Mouse (Mus musculus) v-Abl transformed pro-B cells (cell line): ENCODE data around the gene Gfra4.

Source experiments
- in situ Hi-C, 2 experiments: fragments of 400-800 bp; cut with MboI; formaldehyde crosslinking; loops; one replicate each; pipeline ENCODE4 v1.15.1; 2025; ENCODE audit not compliant: unreplicated experiment in 2 of 2

Gene Gfra4

GRCm38 (mm10) chr2:131042988-131043387 lies at the start of gene Gfra4:
TSS of gene Gfra4 (minus strand) at chr2:131043088.
- in situ Hi-C loops, result no loop called here

DNA sequence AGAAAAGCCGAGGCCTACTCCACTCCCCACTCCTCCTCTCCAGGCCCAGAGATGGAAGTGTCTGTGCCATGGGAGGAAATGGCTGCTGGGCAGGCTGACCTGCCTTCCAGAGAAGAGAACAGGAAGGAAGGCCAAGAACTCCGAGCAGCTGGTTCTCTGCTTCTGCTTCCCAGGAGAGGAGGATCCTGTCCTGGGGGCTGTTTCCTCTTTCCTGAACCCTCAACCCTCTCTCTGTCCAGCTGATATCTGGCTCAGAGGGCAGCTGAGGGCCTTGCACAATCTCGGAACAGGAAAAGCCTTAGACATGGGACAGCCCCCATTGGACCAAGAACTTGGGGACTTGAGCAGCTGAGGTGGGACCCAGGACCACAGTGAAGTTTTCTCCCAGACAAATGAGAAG lies 48.0 kb upstream of the Gfra4 start:
- in situ Hi-C loops, result loop anchor here (5.0 to 25.0 kb wide), 5 partner anchors 56 to 446 kb away; no protein-coding TSS in a partner anchor

GRCm38 (mm10) chr2:131089634-131090033 lies 46.7 kb upstream of the Gfra4 start:
- in situ Hi-C loops, result loop anchor here (5.0 to 25.0 kb wide), 5 partner anchors 58 to 448 kb away; no protein-coding TSS in a partner anchor

- in situ Hi-C loops, result loop anchor here in 1 of 2 experiments (25.0 kb wide), 1 partner anchor 449 kb away; no protein-coding TSS in a partner anchor
Measured at GRCm38 (mm10) chr2:131088581-131088980, 45.7 kb upstream of the Gfra4 start.

- in situ Hi-C loops, result loop anchor here in 1 of 2 experiments (25.0 kb wide), 1 partner anchor 450 kb away; no protein-coding TSS in a partner anchor
Measured at GRCm38 (mm10) chr2:131086667-131087390, 43.9 kb upstream of the Gfra4 start, which contains the start of gene Siglec1. TSS of gene Siglec1 (minus strand) at chr2:131086765.

- in situ Hi-C loops, result loop anchor here in 1 of 2 experiments (25.0 kb wide), 1 partner anchor 453 kb away; no protein-coding TSS in a partner anchor
Measured at GRCm38 (mm10) chr2:131084206-131084605, 41.3 kb upstream of the Gfra4 start.

GRCm38 (mm10) chr2:131080507-131080906 lies 37.6 kb upstream of the Gfra4 start:
- in situ Hi-C loops, result loop anchor here in 1 of 2 experiments (25.0 kb wide), 1 partner anchor 457 kb away; no protein-coding TSS in a partner anchor

DNA sequence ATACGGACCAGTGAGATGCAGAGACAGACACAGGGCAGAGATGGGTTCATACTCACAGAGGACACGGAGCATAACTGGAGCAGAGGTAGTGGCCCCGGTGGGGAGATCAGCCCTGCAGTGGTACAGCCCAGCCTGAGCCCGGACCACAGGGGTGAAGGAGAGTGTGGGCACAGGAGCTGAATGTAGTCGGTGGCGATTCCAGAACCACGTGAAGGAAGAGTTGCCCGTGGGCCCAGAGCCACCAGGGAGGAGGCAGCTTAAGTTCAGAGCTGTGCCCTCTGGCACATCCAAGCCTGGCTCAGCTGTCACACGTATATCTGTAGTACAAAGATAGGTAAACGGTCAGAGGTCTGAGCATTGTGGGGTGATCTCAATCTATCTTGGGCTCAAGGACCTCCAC lies 29.6 kb upstream of the Gfra4 start:
- in situ Hi-C loops, result no loop called here

DNA sequence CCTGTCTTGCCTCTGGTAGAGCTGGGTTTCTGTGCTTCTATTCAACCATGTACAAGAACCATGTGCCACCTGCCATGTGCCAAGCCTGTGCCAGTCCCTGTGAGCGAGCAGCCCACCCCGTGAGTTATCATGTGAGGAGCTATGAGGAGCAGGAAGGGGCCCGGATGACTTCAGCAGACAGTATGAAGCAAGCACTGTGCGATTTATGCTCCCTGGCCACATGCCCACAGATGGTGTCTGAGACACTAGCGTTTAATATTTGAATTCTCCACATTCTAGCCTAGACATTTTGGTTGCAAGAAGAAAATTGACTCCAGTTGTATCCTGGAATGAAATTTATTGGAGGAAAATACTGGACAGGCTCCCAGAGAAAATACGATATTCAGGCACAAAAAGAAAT lies 24.6 kb upstream of the Gfra4 start:
- in situ Hi-C loops, result no loop called here

DNA sequence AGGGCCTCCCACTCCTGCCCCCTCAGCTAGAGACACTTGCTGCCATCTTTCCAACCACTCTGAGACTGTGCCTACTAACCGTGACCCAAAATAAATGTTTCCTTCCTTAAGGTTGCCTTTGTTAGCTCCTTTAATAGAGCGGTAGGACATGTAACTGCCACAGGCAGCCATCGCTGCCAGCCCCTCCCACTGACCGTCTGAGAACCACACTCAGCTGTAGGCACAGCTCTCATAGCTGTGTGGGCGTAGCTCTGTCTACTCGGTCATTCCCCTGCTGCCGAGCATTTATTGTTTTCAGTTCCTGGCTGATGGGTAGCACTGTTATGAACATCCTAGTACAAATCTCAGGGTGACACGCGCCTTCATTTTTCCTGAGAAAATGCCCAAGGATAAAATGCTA lies 23.5 kb upstream of the Gfra4 start:
- in situ Hi-C loops, result no loop called here

DNA sequence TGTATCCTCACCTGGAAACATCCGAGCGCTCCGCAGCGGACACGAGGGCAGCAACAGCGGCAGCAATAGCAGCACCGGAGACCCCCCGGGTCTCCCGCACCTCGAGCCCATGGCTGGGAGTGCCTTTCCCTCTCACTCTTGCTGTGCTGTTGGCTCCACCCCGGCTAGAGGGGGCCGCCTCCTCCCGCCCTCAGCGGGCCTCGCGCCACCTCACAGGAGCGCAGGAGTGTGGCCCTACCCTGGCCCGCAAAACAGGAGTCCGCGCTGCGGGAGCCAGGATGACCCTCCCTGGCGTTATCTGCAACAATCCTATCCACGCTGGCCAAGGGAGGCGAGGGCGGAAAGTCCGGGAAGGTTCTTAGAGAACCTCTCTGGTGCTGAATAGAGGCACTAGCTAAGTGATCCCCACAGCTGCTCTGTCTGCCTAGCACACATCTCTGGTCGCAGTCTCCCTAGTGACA lies 20.5 kb upstream of the Gfra4 start, which contains the start of gene Adam33:
Gene Adam33, minus strand, starts transcription at position 411 of the 461 bp plus-strand sequence.
- in situ Hi-C loops, result no loop called here

DNA sequence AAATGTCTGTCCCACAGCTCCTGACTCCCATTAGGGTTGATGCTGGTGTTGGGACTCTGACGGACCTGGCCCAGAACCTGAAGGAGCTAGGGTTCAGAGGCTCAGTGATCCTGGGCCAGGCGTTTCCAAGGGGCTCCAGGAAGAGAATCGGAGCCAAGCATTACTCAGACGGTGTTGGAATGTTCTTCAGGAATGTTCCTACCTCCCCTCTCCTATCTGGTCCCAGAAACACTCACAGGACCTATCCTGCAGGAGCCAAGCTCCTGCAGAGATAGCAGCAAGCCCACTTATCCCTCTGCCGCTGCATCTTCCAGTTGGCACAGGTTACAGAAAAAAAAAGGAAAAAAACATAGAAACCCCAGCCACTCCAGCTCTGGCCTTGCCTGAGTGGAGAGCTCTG lies 18.7 kb upstream of the Gfra4 start:
- in situ Hi-C loops, result no loop called here

- in situ Hi-C loops, result no loop called here
Measured at GRCm38 (mm10) chr2:131060784-131061183, 17.9 kb upstream of the Gfra4 start.

- in situ Hi-C loops, result loop anchor here (10.0 kb wide), 2 partner anchors 195 to 355 kb away; no protein-coding TSS in a partner anchor
Measured at GRCm38 (mm10) chr2:131059781-131060540, 17.1 kb upstream of the Gfra4 start.

- in situ Hi-C loops, result loop anchor here (10.0 kb wide), 2 partner anchors 195 to 355 kb away; no protein-coding TSS in a partner anchor
Measured at GRCm38 (mm10) chr2:131059377-131059776, 16.5 kb upstream of the Gfra4 start.

GRCm38 (mm10) chr2:131058672-131059071 lies 15.8 kb upstream of the Gfra4 start:
- in situ Hi-C loops, result loop anchor here (10.0 kb wide), 2 partner anchors 196 to 356 kb away; no protein-coding TSS in a partner anchor

DNA sequence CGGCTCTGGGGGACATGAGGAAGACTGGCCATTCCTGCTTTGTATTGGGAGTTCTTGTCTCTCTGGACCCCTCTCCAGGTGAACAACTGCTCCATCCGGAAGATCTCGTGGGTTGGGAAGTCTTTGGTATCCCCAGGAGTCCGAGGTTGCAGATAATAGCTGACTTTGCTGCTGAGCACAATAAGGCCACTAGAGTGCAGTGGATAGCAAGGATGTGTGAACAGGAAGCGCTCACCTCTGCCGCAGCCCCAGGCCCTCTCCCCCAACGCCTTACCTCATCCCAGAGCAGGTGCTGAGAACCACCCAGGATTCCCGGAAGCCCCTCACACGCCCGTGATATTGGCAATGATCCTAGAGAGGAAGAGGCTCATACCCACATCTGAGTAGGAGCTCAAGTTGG lies 13.3 kb upstream of the Gfra4 start:
- in situ Hi-C loops, result loop anchor here (10.0 kb wide), 2 partner anchors 199 to 359 kb away; no protein-coding TSS in a partner anchor

DNA sequence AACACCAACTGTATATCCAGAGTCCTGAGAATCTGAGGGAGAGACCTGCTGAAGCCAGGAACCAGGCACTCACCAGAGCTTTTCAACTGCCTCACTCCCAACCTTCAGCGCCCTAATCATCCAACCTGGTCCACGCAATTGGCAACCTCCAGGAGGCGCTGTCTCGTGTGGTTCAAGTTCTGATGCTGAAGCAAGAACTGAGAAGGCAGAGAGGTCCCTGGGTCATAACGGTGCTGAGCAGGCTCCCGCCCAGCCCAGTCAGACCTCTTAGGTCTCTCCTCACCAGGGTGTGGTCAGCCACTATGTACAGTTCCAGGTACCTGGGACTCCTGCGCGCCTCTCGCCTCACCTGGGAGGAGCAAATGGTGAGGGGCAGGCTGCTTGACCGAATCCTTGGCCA lies 12.7 kb upstream of the Gfra4 start:
- in situ Hi-C loops, result loop anchor here (10.0 kb wide), 2 partner anchors 199 to 359 kb away; no protein-coding TSS in a partner anchor

DNA sequence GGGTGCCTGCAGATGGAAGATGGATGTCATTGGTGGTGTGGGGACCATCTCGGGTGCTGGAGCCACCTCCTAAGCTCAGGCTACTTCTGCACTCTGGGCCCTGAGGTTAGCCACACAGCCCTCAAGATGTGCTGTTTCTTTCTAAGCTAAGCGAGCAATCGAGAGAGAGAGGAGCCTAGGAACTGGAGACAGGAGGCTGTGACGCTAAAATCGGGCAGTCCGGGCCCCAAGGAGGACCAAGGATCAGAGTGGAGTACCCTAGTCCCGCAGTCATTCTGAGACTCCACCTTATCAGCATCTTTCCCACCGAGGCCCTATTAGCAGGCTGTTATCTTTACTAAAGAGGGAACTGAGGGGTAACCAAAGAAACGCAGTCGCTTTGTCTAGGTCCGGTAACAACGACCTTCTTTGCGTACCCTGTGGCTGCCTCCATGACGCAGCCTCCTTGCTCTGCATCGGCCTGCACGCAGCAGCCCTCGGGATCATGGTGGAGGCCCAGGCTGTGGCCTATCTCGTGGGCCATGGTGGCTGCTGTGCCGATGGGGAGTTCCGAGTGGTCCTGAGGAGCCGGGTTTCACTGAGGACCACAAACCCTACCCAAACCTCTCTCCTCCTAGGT lies 11.9 kb upstream of the Gfra4 start:
- in situ Hi-C loops, result loop anchor here (10.0 kb wide), 2 partner anchors 200 to 360 kb away; no protein-coding TSS in a partner anchor
